Mouse (Mus musculus): ENCODE measurements around the gene Emilin3. TPM values are rescaled to one million over a fixed set of nuclear protein-coding genes. Genes with fewer than 3 reads are reported as not detected.

Gene Emilin3
- polyA plus RNA-seq, 1 experiment from 2014 or later: 14.0 TPM

DNA sequence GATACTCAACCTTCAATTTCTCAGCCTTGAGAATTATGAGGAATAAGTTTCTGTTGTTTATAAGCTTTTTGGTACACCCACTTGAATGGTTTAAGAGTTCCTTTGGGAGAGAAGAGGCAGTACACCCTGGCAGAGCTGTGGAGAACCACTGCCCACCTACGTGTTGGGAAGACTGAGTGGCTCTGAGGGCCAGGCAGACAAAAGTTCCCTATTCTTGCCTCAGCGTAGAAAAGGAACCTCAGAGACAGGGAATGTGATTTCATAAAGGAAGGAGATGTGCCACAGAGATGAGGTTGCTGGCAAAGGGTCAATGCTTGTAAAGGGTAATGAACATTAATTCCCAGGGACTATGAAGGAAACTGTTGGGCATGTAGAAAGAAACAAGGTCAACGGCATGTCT, 42.4 kb upstream of the Emilin3 start:
- peaks cover 85% of the 10 kb centered on the region for H3K36me3 ChIP-seq (ENCODE audit: insufficient read depth)
- WGBS: 79% methylated on average over 3 of the region's 3 CpGs
- H3K27ac ChIP-seq (ENCODE audit: low read depth): no peak overlapping the region
- ATAC-seq (ENCODE audit: insufficient read depth) (no peak), DNase-seq (no peak)
- H3K4me3 ChIP-seq (ENCODE audit: low read depth, low read length): no peak overlapping the region
- H3K4me2 ChIP-seq: no peak overlapping the region
- no peak for TF ChIP-seq CTCF (IDR thresholded peaks at IDR 0.05; ENCODE audit: low read depth)
- H3K9ac ChIP-seq: no peak overlapping the region
- no peaks in the 10 kb centered on the region for H3K27me3 ChIP-seq (ENCODE audit: insufficient read depth, low read length)
- H3K4me1 ChIP-seq (ENCODE audit: insufficient read depth): no peaks in the 10 kb centered on the region
- no peaks in the 10 kb centered on the region for H3K9me3 ChIP-seq (ENCODE audit: low read depth, low read length)

GRCm38 (mm10) chr2:160953131-160953873, 41.2 kb upstream of the Emilin3 start:
- ATAC-seq (ENCODE audit: insufficient read depth) (no peak), DNase-seq (no peak)
- no peak for TF ChIP-seq CTCF (IDR thresholded peaks at IDR 0.05; ENCODE audit: low read depth)
- Histone ChIP-seq H3K4me3 (ENCODE audit: low read depth, low read length) (no peak overlapping the region), H3K27me3 (ENCODE audit: insufficient read depth, low read length) (no peaks in the 10 kb centered on the region), H3K9ac (no peak overlapping the region), H3K36me3 (ENCODE audit: insufficient read depth) (peaks cover 88% of the 10 kb centered on the region), H3K4me2 (no peak overlapping the region), H3K9me3 (ENCODE audit: low read depth, low read length) (no peaks in the 10 kb centered on the region), H3K4me1 (ENCODE audit: insufficient read depth) (no peaks in the 10 kb centered on the region), H3K27ac (ENCODE audit: low read depth) (no peak overlapping the region)
- WGBS: 72% methylated on average over 7 of the region's 7 CpGs

GRCm38 (mm10) chr2:160951595-160951994, 39.5 kb upstream of the Emilin3 start:
- DNase-seq: no peak
- H3K4me3 ChIP-seq (ENCODE audit: low read depth, low read length): no peak overlapping the region
- H3K4me2 ChIP-seq: no peak overlapping the region
- no peak overlapping the region for H3K9ac ChIP-seq
- no peaks in the 10 kb centered on the region for H3K9me3 ChIP-seq (ENCODE audit: low read depth, low read length)
- no peaks in the 10 kb centered on the region for H3K27me3 ChIP-seq (ENCODE audit: insufficient read depth, low read length)
- ATAC-seq (ENCODE audit: insufficient read depth): no peak
- no peaks in the 10 kb centered on the region for H3K4me1 ChIP-seq (ENCODE audit: insufficient read depth)
- no peak for TF ChIP-seq CTCF (IDR thresholded peaks at IDR 0.05; ENCODE audit: low read depth)
- H3K27ac ChIP-seq (ENCODE audit: low read depth): no peak overlapping the region
- H3K36me3 ChIP-seq (ENCODE audit: insufficient read depth): peaks cover 96% of the 10 kb centered on the region
- WGBS: 84% methylated on average over 4 of the region's 4 CpGs

DNA sequence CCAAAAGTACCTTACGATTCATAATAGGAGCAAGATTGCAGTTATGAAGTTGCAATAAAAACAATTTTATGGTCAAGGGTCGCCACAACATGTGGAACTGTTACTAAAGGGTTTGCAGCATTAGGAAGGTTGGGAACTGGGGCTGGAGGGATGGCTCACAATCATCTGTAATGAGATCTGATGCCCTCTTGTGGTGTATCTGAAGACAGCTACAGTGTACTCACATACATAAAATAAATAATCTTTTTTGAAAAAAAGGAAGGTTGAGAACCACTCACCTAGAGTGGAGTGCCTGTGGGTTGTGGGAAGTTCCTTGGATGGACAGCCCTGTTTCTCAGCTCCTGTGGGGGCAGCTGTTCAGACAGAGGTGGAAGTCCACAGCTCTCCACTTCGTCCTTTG, 30.3 kb upstream of the Emilin3 start:
- TF ChIP-seq CTCF (IDR thresholded peaks at IDR 0.05; ENCODE audit: low read depth): peak; percentile 58
- no peak overlapping the region for H3K4me2 ChIP-seq
- H3K27ac ChIP-seq (ENCODE audit: low read depth): no peak overlapping the region
- H3K9ac ChIP-seq: no peak overlapping the region
- ATAC-seq (ENCODE audit: insufficient read depth) (peak; percentile 25; the same call in 1 of the 2 replicates), DNase-seq (no peak)
- no peak overlapping the region for H3K4me3 ChIP-seq (ENCODE audit: low read depth, low read length)
- H3K9me3 ChIP-seq (ENCODE audit: low read depth, low read length): no peaks in the 10 kb centered on the region
- no peaks in the 10 kb centered on the region for H3K27me3 ChIP-seq (ENCODE audit: insufficient read depth, low read length)
- H3K4me1 ChIP-seq (ENCODE audit: insufficient read depth): no peaks in the 10 kb centered on the region
- H3K36me3 ChIP-seq (ENCODE audit: insufficient read depth): peaks cover 25% of the 10 kb centered on the region
- WGBS: 59% methylated on average over 3 of the region's 3 CpGs

- H3K9me3 ChIP-seq (ENCODE audit: low read depth, low read length): no peaks in the 10 kb centered on the region
- no peaks in the 10 kb centered on the region for H3K27me3 ChIP-seq (ENCODE audit: insufficient read depth, low read length)
- H3K36me3 ChIP-seq (ENCODE audit: insufficient read depth): peaks cover 12% of the 10 kb centered on the region
- no peak overlapping the region for H3K27ac ChIP-seq (ENCODE audit: low read depth)
- ATAC-seq (ENCODE audit: insufficient read depth) (peak; percentile 44; the same call in 1 of the 2 replicates), DNase-seq (peak; percentile 33)
- 0 out of 2 replicates have a peak overlapping the region, but pooled peaks have one; percentile 6 for H3K9ac ChIP-seq
- 0 out of 2 replicates have a peak, but pooled peaks have one; percentile 8 for TF ChIP-seq CTCF (IDR thresholded peaks at IDR 0.05; ENCODE audit: low read depth)
- H3K4me2 ChIP-seq: no peak overlapping the region
- no peak overlapping the region for H3K4me3 ChIP-seq (ENCODE audit: low read depth, low read length)
- no peaks in the 10 kb centered on the region for H3K4me1 ChIP-seq (ENCODE audit: insufficient read depth)
- 39% methylated on average over 17 of the region's 17 CpGs for WGBS
Measured at GRCm38 (mm10) chr2:160940930-160941709, 29.0 kb upstream of the Emilin3 start.

DNA sequence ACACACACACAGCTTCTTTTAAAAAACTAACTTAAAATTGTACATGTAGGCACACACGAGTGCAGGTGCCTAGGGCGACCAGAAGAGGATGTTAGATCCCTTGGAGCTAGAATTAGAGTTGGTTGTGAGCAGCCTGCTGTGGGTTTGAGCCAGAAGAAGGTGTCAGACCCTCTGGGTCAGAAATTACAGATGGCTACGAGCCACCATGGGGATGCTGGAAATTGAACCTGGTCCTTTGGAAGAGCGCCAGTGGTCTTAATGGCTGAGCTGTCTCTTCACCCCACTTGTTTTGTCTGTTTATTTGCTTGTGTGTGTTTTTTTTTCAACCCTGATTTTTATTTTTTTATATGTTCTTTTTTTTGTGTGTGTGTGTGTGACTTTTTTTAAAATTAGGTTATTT, 22.3 kb upstream of the Emilin3 start:
- Histone ChIP-seq H3K4me1 (ENCODE audit: insufficient read depth) (no peaks in the 10 kb centered on the region), H3K4me3 (ENCODE audit: low read depth, low read length) (no peak overlapping the region), H3K4me2 (no peak overlapping the region), H3K9ac (no peak overlapping the region), H3K9me3 (ENCODE audit: low read depth, low read length) (no peaks in the 10 kb centered on the region), H3K36me3 (ENCODE audit: insufficient read depth) (no peaks in the 10 kb centered on the region), H3K27ac (ENCODE audit: low read depth) (no peak overlapping the region), H3K27me3 (ENCODE audit: insufficient read depth, low read length) (no peaks in the 10 kb centered on the region)
- no peak for TF ChIP-seq CTCF (IDR thresholded peaks at IDR 0.05; ENCODE audit: low read depth)
- DNase-seq (no peak), ATAC-seq (ENCODE audit: insufficient read depth) (no peak)
- WGBS: 75% methylated on average over 4 of the region's 4 CpGs

- Histone ChIP-seq H3K27ac (ENCODE audit: low read depth) (no peak overlapping the region), H3K4me2 (no peak overlapping the region), H3K36me3 (ENCODE audit: insufficient read depth) (no peaks in the 10 kb centered on the region), H3K4me1 (ENCODE audit: insufficient read depth) (no peaks in the 10 kb centered on the region), H3K9ac (no peak overlapping the region), H3K9me3 (ENCODE audit: low read depth, low read length) (no peaks in the 10 kb centered on the region), H3K27me3 (ENCODE audit: insufficient read depth, low read length) (no peaks in the 10 kb centered on the region), H3K4me3 (ENCODE audit: low read depth, low read length) (no peak overlapping the region)
- ATAC-seq (ENCODE audit: insufficient read depth) (no peak), DNase-seq (no peak)
- TF ChIP-seq CTCF (IDR thresholded peaks at IDR 0.05; ENCODE audit: low read depth): peak; percentile 33
- WGBS: 62% methylated on average over 5 of the region's 5 CpGs
Measured at GRCm38 (mm10) chr2:160933890-160934289, 21.8 kb upstream of the Emilin3 start.

Measured in lung, embryonic 14.5 days (tissue).